Mouse (Mus musculus): ENCODE measurements at regions not wholly inside any gene's neighbourhood (a gene's known extent, or its start where the extent isn't known, plus 50 kb on each side); places are given as distances from the start of the nearest gene placed in this dataset.

GRCm38 (mm10) chr1:184663300-184664097 lies 68.9 kb downstream of the Hlx start:
- TF ChIP-seq CHD2 (IDR thresholded peaks at IDR 0.05; ENCODE audit: low read depth, low read length) (no peak), ZNF384 (IDR thresholded peaks at IDR 0.05; ENCODE audit: low read depth, low read length) (no peak), HCFC1 (IDR thresholded peaks at IDR 0.05; ENCODE audit: borderline replicate concordance, insufficient read depth, low read length) (no peak), ZC3H11A (IDR thresholded peaks at IDR 0.05; ENCODE audit: borderline replicate concordance, low read depth, low read length) (no peak)
